Mouse (Mus musculus) cerebellum, adult (tissue): ENCODE measurements around the gene Ugt1a7c.

Experiments
- ATAC-seq: cut with Nextera tagmentation; 2 replicates; pipeline ENCODE4 v1.9.2; 2017; ENCODE audit warnings: mild to moderate bottlenecking, moderate library complexity, mixed read lengths; ENCODE audit not compliant: insufficient number of reproducible peaks, low FRiP score, low TSS enrichment

Ugt1a7c gene

DNA sequence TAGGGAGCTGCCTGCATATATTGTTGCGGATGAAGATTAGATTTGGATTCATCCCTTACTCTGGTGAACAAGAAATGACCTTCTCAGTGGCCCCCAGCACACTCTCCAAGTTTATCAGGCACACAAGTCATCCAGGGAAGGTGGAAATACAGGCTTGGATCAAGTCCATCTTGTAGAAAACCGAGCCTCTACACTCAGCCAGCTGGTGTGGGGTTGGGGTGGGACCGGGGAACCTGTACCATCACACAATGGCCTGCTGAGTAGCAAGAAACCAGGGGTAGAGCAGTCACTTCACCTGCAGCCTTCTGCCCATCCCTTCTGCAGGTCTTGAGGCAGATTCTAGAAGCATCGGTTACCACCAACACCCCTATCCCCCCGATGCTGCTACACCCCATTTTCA, 139.8 kb downstream of the Ugt1a7c start:
- ATAC-seq = no peak

DNA sequence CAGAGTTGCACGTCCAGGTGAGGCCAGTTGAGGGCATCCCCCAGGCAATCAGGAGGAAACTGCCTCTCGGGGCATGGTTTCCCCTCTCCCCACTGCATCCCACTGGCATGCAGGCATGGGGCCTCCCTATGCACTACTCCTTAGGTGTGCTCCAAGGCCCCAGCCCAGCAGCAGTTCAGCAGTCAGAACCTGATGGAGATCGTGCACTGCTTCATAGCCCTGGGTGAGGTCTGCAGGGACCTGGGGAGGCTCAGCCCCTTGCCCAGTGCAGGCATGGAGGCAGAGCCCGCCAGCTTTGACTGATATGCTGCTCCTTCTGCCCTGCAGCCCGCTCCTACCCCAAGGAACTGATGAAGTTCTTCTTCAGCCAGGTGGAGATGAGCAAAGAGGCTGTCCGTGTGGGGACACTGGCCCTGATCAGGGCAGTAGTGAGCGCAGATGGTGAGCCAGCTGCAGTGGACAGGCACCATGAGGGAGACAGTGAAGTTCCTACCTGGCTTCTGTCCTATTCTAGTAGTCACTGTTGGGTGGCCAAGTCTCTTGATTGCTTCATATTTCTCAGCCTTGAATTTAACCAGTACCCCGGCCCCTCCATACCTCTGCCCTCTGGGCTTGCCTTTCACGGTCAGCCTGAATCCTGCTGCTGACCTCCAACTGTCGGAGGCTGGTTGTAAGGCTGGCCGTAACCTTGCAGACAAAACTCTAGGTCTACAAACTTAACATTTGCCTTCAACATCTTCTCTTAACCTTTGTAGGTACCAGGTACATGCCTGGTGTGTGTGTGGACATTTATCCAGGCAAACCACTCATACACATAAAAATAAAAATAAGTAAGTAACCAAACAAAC, 140.4 kb downstream of the Ugt1a7c start:
- no peak for ATAC-seq

DNA sequence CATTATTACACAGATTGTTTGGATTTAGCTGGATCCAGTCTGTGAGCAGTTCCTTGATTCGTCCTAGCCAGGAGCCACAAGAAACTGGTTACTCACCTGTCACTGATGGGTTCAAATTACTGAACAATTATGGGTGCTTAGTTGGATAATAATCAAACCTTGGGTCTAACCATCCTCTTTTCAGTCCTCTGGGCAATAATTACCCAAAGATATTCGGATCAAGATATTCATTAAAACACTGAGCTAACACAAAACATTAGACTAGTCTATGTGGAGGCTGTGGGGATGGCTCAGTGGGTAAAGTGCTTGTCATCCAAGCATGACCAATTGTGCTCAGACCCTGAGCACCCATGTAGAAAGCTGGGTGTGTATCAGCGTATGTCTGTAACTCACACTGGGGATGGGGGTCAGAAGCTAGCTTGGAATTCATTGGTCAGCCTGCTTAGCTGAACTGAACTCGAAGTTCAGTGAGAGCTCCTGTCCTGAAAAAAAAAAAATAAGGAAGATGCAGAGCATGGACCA, 141.1 kb downstream of the Ugt1a7c start:
- ATAC-seq = no peak

DNA sequence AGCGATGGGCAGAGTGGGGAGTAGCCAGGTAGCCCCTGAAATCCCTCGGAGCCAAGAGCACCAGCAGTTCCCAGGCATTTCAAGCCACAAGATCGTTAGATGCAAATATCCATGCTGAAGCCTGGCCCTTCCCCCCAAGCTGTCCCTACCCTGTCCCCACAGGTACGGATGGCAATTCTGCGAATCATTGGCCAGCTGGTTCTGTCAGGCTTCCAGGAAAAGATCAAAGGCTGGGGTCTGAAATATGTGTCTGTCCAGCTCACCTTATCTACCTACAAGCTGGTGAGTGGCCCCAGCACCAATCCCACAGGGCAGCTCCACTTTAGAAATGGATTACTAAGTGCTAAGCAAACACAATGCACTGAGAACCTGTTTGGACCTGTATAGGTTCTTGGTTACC, 142.4 kb downstream of the Ugt1a7c start:
- ATAC-seq = no peak

DNA sequence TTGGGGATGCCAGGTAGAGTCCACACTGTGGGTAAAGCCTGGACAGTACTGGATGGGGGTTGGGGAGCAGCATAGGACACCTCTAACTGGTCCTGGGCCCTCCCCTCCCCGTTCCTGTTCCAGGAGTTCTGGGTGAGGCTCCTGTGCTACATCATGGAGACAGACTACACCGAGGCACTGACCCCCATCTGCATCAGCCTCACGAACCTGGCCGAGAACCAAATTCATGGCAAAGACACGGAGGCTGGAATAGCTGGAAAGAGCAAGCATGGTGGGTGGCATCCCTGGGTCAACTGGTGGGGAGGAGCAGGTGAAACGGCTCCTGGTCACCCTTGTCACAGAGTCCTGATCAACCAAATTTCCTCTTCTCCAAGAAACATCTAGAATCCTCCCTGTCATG, 143.9 kb downstream of the Ugt1a7c start:
- ATAC-seq = no peak

DNA sequence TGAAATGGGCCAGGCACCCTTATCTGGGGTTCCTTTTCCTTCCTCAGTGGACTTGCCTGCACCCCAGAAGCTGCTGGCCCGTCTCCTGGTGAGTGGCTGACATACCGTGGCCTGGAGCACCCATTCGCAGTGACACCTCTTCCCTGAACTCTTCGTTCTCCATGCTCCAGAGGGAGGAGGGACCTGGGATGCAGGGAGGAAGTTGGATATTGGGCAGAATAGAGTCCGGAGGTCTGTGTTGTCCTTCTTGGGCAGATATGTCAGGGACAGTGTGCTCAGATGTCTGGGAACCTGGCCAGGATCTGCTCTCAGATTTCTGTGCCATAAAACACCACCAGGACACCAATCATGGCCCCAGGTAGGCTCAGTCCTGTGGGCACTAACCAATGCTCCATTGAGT, 145.2 kb downstream of the Ugt1a7c start:
- no peak for ATAC-seq

DNA sequence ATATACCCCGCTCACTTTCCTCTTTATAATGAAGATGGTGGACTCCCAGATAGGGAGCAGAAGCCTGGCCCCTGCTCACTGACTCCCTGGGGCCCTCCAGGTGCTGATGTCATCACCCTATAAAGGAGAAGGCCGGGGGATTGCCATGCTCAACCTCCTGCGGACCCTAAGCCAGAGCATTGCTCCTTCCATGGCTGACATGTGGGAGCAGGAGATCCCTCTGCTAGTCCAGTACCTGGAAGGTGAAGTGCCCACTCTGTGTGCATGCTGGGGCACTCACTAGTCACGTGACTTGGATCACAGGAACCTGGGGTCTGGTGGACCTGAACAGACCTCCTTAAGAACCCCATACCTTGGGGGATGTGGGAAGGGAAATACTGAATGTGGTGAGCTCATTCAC, 145.7 kb downstream of the Ugt1a7c start:
- no peak for ATAC-seq

DNA sequence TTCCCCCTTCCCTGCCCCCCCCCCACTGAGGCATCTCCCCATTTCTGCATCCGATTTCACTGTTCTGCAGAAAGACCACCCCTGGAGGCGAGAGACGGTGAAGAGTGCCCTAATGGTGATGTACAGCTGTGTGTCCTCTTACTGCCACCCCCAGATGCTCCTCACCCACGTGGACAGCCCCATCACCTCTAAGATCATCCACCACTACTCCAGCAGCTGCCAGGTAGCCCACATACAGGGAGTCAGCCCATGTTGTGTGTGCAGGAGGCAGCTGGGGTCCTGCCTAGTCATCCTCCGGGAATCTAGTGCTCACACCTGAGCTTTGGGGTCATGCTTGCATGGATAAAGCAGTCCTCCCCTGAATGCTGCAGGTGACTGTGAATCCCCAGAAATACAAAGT, 149.0 kb downstream of the Ugt1a7c start:
- ATAC-seq = no peak

DNA sequence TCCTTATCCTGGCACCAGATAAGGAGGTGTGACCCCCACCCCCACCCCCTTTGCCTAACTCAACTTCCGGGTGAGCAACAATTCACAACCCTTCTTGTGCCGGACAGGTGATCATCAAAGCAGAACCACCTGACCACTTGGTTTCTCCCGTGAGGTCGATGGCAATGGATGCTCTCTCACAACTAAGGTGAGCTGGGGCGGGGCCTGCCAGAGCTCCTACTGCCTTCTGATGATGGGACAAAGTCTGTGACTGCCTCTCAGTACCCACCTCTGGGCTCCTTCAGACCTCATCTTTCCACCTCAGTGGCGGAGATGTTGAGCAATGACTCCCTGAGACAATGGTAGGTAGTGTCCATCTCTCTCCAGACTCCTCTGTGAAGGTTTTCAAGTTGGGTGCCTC, 151.0 kb downstream of the Ugt1a7c start:
- no peak for ATAC-seq

DNA sequence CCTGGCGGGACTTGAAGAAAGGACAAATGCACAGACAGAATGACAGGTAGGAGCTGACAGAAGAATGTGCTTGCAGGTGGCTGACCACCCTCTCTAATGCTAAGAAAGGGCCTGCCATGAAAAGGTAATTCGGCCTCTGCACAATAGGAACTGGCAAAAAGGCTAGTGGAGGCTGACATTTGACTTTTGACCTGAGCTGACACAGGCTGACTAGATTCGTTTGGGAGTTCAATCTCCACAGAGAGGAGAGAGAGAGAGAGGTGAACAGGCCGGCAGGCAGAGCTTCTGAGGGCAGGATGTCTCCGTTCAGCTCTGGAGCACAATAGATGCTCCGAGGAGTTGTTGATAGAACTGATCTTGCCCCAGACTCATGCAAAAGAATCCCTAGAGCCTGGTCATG, 151.5 kb downstream of the Ugt1a7c start:
- no peak for ATAC-seq

DNA sequence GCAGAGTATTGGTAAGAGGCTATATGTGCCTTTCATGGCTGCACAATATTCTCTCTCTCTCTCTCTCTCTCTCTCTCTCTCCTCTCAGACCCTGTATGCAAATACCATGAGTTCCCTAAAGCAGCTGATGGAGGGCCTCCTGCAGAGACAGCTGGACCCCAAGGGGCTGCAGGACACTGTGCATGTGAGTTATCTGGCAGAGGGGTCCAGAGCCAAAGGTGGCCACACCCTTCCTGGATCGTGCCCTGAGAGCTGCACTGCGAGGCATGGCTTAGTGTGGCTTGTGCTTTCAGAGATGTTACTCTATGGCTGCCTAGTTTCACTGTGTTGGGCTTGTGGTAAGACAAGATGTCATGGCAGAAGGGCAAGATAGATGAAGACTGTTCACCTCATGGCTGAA, 152.8 kb downstream of the Ugt1a7c start:
- no peak for ATAC-seq

DNA sequence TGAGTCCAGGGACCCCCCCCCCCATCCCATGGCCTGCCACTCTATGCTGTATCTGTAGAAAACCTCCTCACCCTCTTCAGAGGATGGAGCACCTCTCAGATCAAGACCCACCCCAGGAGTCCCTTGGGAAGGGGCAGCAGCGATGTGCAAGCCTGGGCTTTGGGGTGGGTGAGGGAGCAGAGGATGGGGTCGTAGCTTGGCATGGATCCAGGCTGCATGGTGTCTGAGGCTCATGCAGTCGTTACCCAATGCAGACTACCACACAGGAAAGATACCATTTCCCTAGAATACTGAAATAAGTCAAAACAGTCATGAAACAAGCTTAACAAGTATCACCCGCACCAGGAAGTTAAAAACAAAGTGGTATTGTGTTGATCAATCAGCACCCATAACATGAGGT, 153.8 kb downstream of the Ugt1a7c start:
- no peak for ATAC-seq

DNA sequence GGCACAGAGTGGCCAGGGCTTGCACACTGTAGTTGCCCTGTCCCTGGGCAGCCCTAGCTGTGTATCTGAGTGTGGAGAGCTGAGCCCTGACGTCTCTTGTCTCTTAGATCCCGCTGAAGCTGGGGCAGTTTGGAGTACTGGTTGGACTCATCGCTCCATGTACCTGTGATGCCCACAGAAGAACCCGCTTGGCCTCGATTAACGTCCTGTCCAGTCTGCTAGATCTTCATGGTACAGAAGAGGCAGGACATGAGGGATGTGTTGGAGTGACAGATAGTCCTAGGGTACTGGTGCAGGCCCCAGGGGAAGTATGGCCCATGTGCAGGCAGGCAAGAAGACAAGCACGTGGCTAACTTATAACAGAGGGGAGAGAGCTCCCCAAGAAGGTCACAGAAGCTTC, 154.7 kb downstream of the Ugt1a7c start:
- no peak for ATAC-seq

DNA sequence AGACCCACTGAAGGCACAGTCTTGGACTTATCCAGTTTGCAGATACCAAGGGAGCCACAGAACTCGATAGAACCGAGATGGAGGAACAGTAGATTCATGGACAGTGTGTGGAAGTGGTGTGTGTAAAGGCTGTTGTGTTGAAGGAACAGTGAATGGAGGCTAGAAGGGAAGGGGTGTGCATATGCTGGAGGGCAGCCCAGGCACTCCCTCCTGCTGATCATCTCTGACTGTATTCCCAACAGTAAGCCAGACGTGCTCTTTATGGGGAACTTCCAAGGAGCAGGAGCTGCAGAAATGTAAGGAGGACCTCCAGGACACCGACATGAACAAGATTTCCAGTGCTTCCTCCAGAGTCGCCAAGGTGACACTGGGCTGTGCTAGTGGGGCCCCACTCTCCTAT, 155.2 kb downstream of the Ugt1a7c start:
- ATAC-seq = no peak

DNA sequence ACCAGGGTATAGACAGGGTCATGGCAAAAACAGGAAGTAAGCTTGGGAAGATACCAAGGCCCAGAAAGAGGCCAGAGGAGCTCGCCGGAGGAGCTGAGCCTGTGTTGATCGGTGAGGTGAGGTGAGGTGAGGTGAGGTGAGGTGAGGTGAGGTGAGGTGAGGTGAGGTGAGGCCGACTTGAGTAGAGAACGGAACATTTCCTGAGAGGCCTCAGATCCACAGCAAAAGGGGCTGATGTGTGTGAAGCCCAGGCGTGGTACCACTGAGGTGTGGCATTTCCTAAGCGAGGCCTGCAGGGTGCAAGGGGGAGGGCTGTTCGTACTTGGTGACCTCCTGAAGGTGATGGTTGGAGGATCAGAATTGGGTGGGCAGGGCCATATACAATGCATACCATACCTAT, 158.2 kb downstream of the Ugt1a7c start:
- ATAC-seq = no peak

DNA sequence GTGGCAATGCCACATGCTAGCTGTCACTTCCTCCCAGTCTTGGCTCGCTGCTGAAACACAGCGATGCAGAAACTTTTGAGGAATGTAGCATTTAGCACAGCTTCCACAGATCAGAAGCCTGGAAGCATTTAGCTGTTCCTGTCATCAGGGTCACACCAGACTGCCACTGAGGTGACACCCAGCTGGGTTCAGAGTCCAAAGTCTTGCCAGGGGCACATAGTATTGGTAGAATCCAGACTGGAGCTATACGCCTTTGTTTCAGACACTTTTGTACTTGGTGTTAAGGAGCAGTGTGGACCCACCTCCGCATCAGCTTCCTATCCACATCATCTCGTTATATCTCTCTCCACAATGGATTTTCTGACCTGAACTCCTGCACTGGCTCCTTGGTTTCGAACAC, 158.7 kb downstream of the Ugt1a7c start:
- ATAC-seq = no peak

DNA sequence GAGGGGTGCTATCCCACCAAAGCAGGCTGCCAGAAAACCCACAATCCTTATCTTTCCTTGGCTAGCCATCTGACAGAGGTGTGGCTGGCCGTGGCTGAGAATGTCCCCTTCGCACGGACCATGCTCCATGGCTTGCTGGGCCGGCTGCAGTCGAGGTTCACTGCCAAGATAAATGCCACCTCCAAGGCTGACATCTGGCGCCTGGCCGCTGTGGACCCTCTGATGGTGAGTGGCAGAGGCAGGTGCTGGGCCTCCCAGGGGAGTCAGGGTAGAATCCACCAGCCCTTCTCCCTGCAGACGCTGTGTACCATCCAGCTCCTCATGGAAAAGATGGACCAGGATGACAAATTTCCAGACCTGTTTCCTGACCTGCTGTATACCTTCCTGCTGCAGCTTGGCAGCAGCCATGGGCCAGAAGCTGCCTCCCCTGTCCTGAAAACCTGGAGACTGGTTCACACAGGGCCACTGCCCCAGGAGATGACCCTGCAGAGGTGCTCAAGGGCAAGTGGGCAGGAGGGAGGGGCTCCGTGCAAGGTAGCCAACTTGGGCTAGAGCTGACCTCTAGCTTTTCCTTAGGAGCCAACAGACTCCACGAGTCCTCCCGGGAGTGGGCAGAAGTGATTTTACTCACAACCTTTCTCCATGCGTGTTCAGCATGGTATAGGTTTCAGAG, 160.1 kb downstream of the Ugt1a7c start:
- 0 out of 2 replicates have a peak, but pooled peaks have one; percentile 0 for ATAC-seq

DNA sequence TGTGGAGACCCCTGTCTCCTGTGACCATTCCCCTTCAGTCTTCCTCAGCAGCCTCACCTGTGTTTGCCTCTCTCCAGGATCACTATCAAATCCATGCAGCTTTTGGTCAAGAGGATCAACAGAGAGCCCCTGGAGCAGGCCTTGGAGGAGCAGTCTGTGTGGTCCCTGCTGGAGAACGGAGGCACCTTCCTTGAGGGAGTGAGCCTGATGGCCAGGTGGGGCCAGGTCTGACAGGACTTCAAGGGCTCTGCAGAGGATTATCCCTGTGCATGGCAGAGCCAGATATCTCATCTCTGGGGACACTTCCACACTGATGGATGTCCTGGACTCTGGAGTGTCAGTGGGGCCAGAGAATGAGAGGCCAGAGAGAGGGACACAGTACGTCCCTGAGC, 160.6 kb downstream of the Ugt1a7c start:
- ATAC-seq = 0 out of 2 replicates have a peak, but pooled peaks have one; percentile 0

DNA sequence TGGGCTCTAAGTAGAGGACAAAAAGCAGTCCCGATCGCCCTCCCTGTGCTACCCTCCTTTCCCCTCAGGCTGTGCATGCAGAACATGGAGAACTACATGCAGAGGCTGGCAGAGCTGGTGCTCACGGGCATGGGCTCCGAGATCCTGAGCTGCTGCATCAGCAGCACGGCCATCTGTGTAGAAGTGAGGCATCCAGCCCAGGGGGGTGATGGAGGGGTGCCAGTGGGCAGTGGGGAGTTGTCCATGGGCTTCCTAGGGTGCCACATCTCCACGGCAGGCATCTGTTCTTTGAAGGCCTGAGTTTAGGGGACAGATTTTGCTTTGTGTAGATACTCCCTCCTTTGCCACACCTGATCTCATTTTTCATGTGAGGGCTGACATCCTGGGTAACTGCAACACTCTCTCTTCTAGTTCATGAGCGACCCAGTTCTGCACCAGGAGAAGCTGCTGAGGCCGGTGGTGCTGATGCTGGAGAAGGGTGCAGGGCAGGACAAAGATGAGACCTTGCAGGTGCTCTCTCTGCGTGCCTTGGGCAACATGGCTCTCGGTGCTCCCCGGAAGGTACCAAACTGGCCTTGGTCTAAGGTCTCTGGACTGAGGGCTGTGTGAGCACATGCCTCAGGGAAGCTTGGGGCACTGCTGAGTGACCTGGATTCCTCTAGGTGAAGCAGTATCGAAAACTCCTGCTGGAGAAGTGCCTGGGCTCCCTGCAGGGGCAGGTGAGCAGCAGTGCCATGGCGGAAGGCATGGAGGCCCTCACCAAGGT, 161.3 kb downstream of the Ugt1a7c start:
- 0 out of 2 replicates have a peak, but pooled peaks have one; percentile 3 for ATAC-seq

DNA sequence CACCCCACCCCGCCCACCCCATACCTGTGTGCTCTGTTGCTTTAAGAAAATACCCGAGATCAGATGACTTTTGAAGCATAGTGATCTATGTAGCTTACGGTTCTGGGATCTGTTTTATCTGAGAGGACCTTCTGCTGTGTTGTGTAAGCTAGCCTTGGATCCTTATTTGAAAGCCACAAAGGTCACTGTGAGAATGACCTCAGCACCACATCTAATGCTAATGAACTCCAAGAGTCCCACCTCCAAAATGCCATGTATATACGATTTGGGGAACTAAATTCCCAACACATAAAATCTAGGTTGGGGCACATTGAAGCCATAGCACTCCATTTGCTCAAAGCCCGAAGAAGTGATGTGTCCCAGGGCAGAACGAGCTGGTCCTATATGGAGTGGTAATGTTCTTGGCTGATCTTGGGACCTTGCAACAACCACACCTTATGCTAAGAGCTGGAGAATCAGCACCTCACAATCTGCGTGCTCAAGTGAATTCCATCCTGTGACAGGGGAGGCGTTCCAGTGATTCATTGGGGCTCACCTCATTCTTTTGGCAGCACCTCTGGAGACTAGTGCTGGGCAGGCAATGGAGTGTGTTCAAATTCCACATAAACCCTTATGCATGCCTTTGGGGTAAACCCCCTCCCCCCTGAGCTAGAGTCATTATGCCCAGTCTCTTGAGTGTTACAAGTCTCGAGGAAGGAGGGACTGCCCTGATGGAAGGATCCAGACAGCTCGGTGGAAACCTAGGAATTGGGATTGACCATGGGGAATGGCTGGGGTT, 162.2 kb downstream of the Ugt1a7c start:
- no peak for ATAC-seq
